Mouse (Mus musculus): Measurements from ENCODE around the gene Enho. TPM values are rescaled to one million over a fixed set of nuclear protein-coding genes. Genes with fewer than 3 reads are reported as not detected.

Enho gene
- total RNA-seq, 1 experiment: 5.8 TPM

DNA sequence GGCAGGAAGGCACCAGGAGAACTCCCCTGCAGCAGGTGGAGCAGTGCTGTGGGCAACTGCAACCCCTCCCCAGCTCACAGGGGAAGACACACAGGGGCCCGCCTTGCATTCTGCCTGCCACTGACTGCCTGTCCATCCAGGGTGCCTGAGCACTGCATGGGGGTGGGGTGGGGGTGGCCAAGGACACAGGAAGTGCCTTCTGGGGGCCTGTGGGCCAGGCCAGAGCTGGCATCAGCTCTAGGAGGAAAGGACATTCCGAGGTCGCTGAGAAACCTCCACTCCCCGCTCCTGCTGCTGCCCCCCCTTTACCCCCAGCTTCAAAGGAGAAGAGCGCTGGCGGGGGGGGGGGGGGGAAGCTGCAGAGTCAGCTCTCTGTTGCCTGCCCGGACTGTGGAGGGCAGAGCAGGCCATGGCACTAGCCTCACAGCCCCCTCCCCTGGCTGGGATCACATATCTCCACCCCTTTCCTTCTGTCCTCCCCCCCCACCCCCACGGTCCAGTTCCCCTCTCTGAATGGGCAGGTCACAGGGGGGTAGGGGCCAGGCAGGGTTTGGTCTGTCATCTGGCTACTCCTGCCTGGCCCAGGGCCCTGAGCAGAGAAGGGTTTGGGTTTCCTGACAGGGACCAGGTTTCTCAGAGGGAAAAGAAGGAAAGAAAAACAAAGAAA lies 25.0 kb upstream of the Enho start:
- in situ Hi-C loops (cut with MboI; ENCODE audit: low sequenced_read_pairs in 2 of 2, unreplicated experiment in 2 of 2): no loop called here
- peaks cover 3 to 33% of the 10 kb centered on the region in 2 experiments; a peak in 3 of 4 replicates for H3K4me1 ChIP-seq (ENCODE audit: control insufficient read depth in 2 of 2, insufficient read depth in 2 of 2, low read length in 2 of 2, poor library complexity in 1 of 2)
- TF ChIP-seq CHD2 (IDR thresholded peaks at IDR 0.05; ENCODE audit: low read depth, low read length) (no peak), MAFK (IDR thresholded peaks at IDR 0.05; ENCODE audit: insufficient read depth, low read depth, low read length) (no peak), ZC3H11A (IDR thresholded peaks at IDR 0.05; ENCODE audit: borderline replicate concordance, low read depth, low read length) (no peak), HCFC1 (IDR thresholded peaks at IDR 0.05; ENCODE audit: borderline replicate concordance, insufficient read depth, low read length) (no peak)
- H3K9ac ChIP-seq (ENCODE audit: insufficient read depth, low read depth, low read length, poor library complexity, severe bottlenecking): no peak overlapping the region
- no peaks in the 10 kb centered on the region; the same call in 1 of the 2 replicates for H3K36me3 ChIP-seq (ENCODE audit: control insufficient read depth, insufficient read depth, low read length, poor library complexity, severe bottlenecking)
- DNase-seq (ENCODE audit: low read depth, low spot score): no peak
- no peak overlapping the region for H3K27ac ChIP-seq (ENCODE audit: insufficient read depth, low read depth, low read length, poor library complexity, severe bottlenecking)
- H3K4me3 ChIP-seq (ENCODE audit: insufficient read depth in 1 of 2, low read depth in 1 of 2, low read length in 2 of 2, poor library complexity in 1 of 2, severe bottlenecking in 1 of 2): no peak overlapping the region
- H3K9me3 ChIP-seq (ENCODE audit: control insufficient read depth, insufficient read depth, low read depth, low read length): no peaks in the 10 kb centered on the region

DNA sequence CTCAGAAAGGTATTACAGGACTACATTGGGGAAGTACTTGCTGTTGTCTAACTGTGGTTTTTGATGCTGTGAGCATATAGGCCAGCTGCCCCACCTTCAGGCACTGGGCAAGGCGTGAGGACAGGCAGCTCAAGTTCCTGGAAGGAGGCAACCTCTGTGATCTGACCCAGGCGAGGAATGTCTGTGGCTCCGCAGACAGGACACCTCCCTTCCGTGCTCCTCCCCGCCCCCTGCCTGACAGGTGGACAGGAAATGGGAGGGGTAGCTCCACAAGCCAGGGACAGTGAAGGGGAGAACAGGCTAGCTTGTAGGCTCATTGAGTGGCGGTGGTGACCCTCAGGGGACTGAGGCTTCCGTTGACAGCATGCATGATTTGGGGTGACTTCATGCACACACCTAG lies 24.4 kb upstream of the Enho start:
- no peak overlapping the region for H3K4me3 ChIP-seq (ENCODE audit: insufficient read depth in 1 of 2, low read depth in 1 of 2, low read length in 2 of 2, poor library complexity in 1 of 2, severe bottlenecking in 1 of 2)
- TF ChIP-seq MAFK (IDR thresholded peaks at IDR 0.05; ENCODE audit: insufficient read depth, low read depth, low read length): no peak
- no peak for TF ChIP-seq ZC3H11A (IDR thresholded peaks at IDR 0.05; ENCODE audit: borderline replicate concordance, low read depth, low read length)
- TF ChIP-seq CHD2 (IDR thresholded peaks at IDR 0.05; ENCODE audit: low read depth, low read length): no peak
- no peak for TF ChIP-seq HCFC1 (IDR thresholded peaks at IDR 0.05; ENCODE audit: borderline replicate concordance, insufficient read depth, low read length)
- TF ChIP-seq ZNF384 (IDR thresholded peaks at IDR 0.05; ENCODE audit: low read depth, low read length): no peak
- H3K9me3 ChIP-seq (ENCODE audit: control insufficient read depth, insufficient read depth, low read depth, low read length): no peaks in the 10 kb centered on the region
- no peak overlapping the region for H3K9ac ChIP-seq (ENCODE audit: insufficient read depth, low read depth, low read length, poor library complexity, severe bottlenecking)
- no peak overlapping the region for H3K27ac ChIP-seq (ENCODE audit: insufficient read depth, low read depth, low read length, poor library complexity, severe bottlenecking)
- H3K4me1 ChIP-seq (ENCODE audit: control insufficient read depth in 2 of 2, insufficient read depth in 2 of 2, low read length in 2 of 2, poor library complexity in 1 of 2): peaks cover 3 to 34% of the 10 kb centered on the region in 2 experiments; a peak in 3 of 4 replicates
- no peak for DNase-seq (ENCODE audit: low read depth, low spot score)
- no peaks in the 10 kb centered on the region; the same call in 1 of the 2 replicates for H3K36me3 ChIP-seq (ENCODE audit: control insufficient read depth, insufficient read depth, low read length, poor library complexity, severe bottlenecking)
- in situ Hi-C loops (cut with MboI; ENCODE audit: low sequenced_read_pairs in 2 of 2, unreplicated experiment in 2 of 2): no loop called here

- Histone ChIP-seq H3K9me3 (ENCODE audit: control insufficient read depth, insufficient read depth, low read depth, low read length) (no peaks in the 10 kb centered on the region), H3K9ac (ENCODE audit: insufficient read depth, low read depth, low read length, poor library complexity, severe bottlenecking) (no peak overlapping the region), H3K27ac (ENCODE audit: insufficient read depth, low read depth, low read length, poor library complexity, severe bottlenecking) (no peak overlapping the region), H3K4me1 (ENCODE audit: control insufficient read depth in 2 of 2, insufficient read depth in 2 of 2, low read length in 2 of 2, poor library complexity in 1 of 2) (peaks cover 5 to 41% of the 10 kb centered on the region in 2 experiments; a peak in 3 of 4 replicates), H3K36me3 (ENCODE audit: control insufficient read depth, insufficient read depth, low read length, poor library complexity, severe bottlenecking) (no peaks in the 10 kb centered on the region; the same call in 1 of the 2 replicates), H3K4me3 (ENCODE audit: insufficient read depth in 1 of 2, low read depth in 1 of 2, low read length in 2 of 2, poor library complexity in 1 of 2, severe bottlenecking in 1 of 2) (no peak overlapping the region)
- DNase-seq (ENCODE audit: low read depth, low spot score): no peak
- in situ Hi-C loops (cut with MboI; ENCODE audit: low sequenced_read_pairs in 2 of 2, unreplicated experiment in 2 of 2): no loop called here
- TF ChIP-seq ZC3H11A (IDR thresholded peaks at IDR 0.05; ENCODE audit: borderline replicate concordance, low read depth, low read length) (no peak), MAFK (IDR thresholded peaks at IDR 0.05; ENCODE audit: insufficient read depth, low read depth, low read length) (no peak), CHD2 (IDR thresholded peaks at IDR 0.05; ENCODE audit: low read depth, low read length) (no peak), HCFC1 (IDR thresholded peaks at IDR 0.05; ENCODE audit: borderline replicate concordance, insufficient read depth, low read length) (no peak), ZNF384 (IDR thresholded peaks at IDR 0.05; ENCODE audit: low read depth, low read length) (no peak)
These were observed 23.5 kb upstream of the Enho start for GRCm38 (mm10) chr4:41663614-41664013.

GRCm38 (mm10) chr4:41662723-41663122 lies 22.6 kb upstream of the Enho start:
- H3K36me3 ChIP-seq (ENCODE audit: control insufficient read depth, insufficient read depth, low read length, poor library complexity, severe bottlenecking): no peaks in the 10 kb centered on the region; the same call in none of the 2 replicates
- no peak for DNase-seq (ENCODE audit: low read depth, low spot score)
- TF ChIP-seq MAFK (IDR thresholded peaks at IDR 0.05; ENCODE audit: insufficient read depth, low read depth, low read length) (no peak), HCFC1 (IDR thresholded peaks at IDR 0.05; ENCODE audit: borderline replicate concordance, insufficient read depth, low read length) (no peak), ZNF384 (IDR thresholded peaks at IDR 0.05; ENCODE audit: low read depth, low read length) (no peak), ZC3H11A (IDR thresholded peaks at IDR 0.05; ENCODE audit: borderline replicate concordance, low read depth, low read length) (no peak)
- H3K4me3 ChIP-seq (ENCODE audit: insufficient read depth in 1 of 2, low read depth in 1 of 2, low read length in 2 of 2, poor library complexity in 1 of 2, severe bottlenecking in 1 of 2): no peak overlapping the region
- in situ Hi-C loops (cut with MboI; ENCODE audit: low sequenced_read_pairs in 2 of 2, unreplicated experiment in 2 of 2): no loop called here
- no peak overlapping the region for H3K27ac ChIP-seq (ENCODE audit: insufficient read depth, low read depth, low read length, poor library complexity, severe bottlenecking)
- no peaks in the 10 kb centered on the region for H3K9me3 ChIP-seq (ENCODE audit: control insufficient read depth, insufficient read depth, low read depth, low read length)
- H3K9ac ChIP-seq (ENCODE audit: insufficient read depth, low read depth, low read length, poor library complexity, severe bottlenecking): no peak overlapping the region
- peaks cover 5 to 46% of the 10 kb centered on the region in 2 experiments; a peak in 3 of 4 replicates for H3K4me1 ChIP-seq (ENCODE audit: control insufficient read depth in 2 of 2, insufficient read depth in 2 of 2, low read length in 2 of 2, poor library complexity in 1 of 2)
